Mouse (Mus musculus) lung, embryonic 15.5 days (tissue): ENCODE measurements around the gene Wdtc1. TPM values are rescaled to one million over a fixed set of nuclear protein-coding genes. Genes with fewer than 3 reads are reported as not detected.

Experiments
- ATAC-seq: fragments of 200-750 bp; cut with Nextera tagmentation; 2 replicates; pipeline ENCODE4 v1.8.0; 2017; ENCODE audit warnings: moderate number of reproducible peaks, borderline replicate concordance; ENCODE audit not compliant: low FRiP score, low TSS enrichment; ENCODE audit errors: extremely low read depth
- H3K27ac ChIP-seq: fragments of 300-500 bp; sonication (generic); 2 replicates; pipeline ENCODE4 v1.5.1; 2015; ENCODE audit warnings: moderate library complexity, mild to moderate bottlenecking, inconsistent platforms
- H3K27me3 ChIP-seq: fragments of 300-500 bp; sonication (generic); 2 replicates; pipeline ENCODE4 v1.6.1; 2015; ENCODE audit warnings: inconsistent platforms
- H3K36me3 ChIP-seq: fragments of 300-500 bp; sonication (generic); 2 replicates; pipeline ENCODE4 v1.6.1; 2015; ENCODE audit warnings: inconsistent platforms
- H3K4me1 ChIP-seq: fragments of 300-500 bp; sonication (generic); 2 replicates; pipeline ENCODE4 v1.6.1; 2015; ENCODE audit warnings: inconsistent platforms
- H3K4me2 ChIP-seq: fragments of 300-500 bp; sonication (generic); 2 replicates; pipeline ENCODE4 v1.6.1; 2015; ENCODE audit warnings: inconsistent platforms, mild to moderate bottlenecking, moderate library complexity
- H3K4me3 ChIP-seq: fragments of 300-500 bp; sonication (generic); 2 replicates; pipeline ENCODE4 v1.5.1; 2015; ENCODE audit warnings: mild to moderate bottlenecking, inconsistent platforms
- H3K9ac ChIP-seq: fragments of 300-500 bp; sonication (generic); 2 replicates; pipeline ENCODE4 v1.6.1; 2015; ENCODE audit warnings: inconsistent platforms
- H3K9me3 ChIP-seq: fragments of 300-500 bp; sonication (generic); 2 replicates; pipeline ENCODE4 v1.6.1; 2016; ENCODE audit warnings: inconsistent platforms
- WGBS: fragments of 180-500 bp; shearing (Covaris S2); methylation state at CpG from one replicate; pipeline ENCODE4 v1.1.7; 2015; 5-methylcytosine and 5-hydroxymethylcytosine counted together
- polyA plus RNA-seq: library from polyadenylated mRNA; unstranded; fragments of >200 nt; fragmentation: Nextera tagmentation; extraction: Ambion mirVana; gene quantifications from 2 replicates; pipeline ENCODE4 v1.2.1, GENCODE M21; 2015

Gene Wdtc1
- polyA plus RNA-seq, 1 experiment from 2014 or later, result 11.2 TPM

DNA sequence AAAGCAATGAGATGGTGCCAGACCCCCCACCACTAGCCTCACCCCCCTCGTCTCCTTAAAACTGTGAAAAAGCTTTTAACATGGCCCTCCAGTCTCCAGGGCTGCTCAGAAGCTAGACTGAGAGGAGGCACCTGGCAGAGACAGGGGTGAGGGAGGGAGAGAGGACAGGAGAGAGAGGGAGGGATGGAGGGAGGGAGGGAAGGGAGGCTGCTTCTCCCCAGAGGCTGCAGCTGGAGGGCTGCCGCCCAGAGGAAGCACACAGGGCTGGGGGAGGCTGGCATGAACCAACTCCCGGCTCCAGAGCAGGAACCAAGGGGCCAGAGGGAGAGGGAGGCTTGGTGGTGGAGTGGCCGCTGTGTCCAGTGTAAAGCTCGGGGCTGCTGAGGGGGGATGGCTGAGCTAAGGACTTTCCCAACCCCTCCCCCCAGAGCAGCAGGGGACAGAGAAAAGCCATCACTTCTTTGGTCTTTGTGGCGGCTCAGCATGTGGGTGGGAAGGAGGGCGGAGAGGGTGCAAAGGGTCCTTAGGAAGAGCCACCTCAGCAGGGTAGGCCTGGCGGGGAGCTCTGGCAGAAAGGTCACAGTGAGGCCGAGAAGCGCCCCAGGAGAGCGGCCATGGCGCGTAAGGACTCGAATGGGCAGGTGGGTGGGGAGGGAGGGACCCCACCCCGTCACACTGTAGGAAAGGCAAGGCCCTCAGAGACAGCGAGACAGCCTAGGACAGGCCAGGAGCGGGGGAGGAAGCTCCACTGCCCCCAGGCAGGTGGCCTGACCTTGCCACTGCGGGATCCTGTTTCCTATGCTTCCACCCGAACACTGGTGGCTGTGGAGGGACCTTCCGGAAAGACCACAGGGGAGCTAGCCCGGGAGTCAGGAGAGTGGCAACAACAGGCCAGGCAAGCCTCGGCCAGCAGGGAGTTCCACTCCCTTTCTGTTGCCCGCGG, 60.1 kb downstream of the Wdtc1 start:
- H3K9me3 ChIP-seq, result no peaks in the 10 kb centered on the region
- 31% methylated on average over 24 of the region's 24 CpGs for WGBS
- peaks cover 13% of the 10 kb centered on the region for H3K4me1 ChIP-seq
- peak; percentile 23; the same call in 1 of the 2 replicates for ATAC-seq
- no peaks in the 10 kb centered on the region for H3K27me3 ChIP-seq
- H3K36me3 ChIP-seq, result peaks cover 3% of the 10 kb centered on the region; the same call in 1 of the 2 replicates
- H3K27ac ChIP-seq, result no peak overlapping the region
- no peak overlapping the region for H3K9ac ChIP-seq
- no peak overlapping the region for H3K4me3 ChIP-seq
- no peak overlapping the region for H3K4me2 ChIP-seq

DNA sequence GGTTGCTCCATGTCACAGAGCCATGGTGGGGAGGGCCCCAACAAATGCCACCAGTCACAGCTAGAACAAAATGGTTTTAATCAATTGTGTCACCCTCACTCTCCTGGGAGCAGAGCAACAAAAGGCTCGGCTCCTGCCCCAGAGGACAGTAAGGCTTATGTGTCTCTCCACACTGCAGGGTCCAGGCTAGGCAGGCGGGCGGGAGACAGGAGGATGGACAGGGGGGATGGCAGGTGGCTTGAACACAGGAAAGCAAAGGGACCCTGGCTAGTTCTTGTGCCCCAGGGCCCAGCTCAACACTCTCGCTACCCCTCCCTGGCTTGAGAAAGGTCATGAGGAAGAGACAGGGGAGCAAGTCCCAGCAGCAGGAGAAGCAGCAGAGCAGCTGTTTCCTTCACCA, 60.9 kb downstream of the Wdtc1 start:
- WGBS, result 74% methylated on average over 4 of the region's 4 CpGs
- H3K27me3 ChIP-seq, result no peaks in the 10 kb centered on the region
- ATAC-seq, result no peak
- H3K27ac ChIP-seq, result no peak overlapping the region
- H3K9ac ChIP-seq, result no peak overlapping the region
- H3K36me3 ChIP-seq, result peaks cover 3% of the 10 kb centered on the region; the same call in 1 of the 2 replicates
- no peak overlapping the region for H3K4me2 ChIP-seq
- no peak overlapping the region for H3K4me3 ChIP-seq
- no peaks in the 10 kb centered on the region for H3K9me3 ChIP-seq
- H3K4me1 ChIP-seq, result peaks cover 7% of the 10 kb centered on the region

DNA sequence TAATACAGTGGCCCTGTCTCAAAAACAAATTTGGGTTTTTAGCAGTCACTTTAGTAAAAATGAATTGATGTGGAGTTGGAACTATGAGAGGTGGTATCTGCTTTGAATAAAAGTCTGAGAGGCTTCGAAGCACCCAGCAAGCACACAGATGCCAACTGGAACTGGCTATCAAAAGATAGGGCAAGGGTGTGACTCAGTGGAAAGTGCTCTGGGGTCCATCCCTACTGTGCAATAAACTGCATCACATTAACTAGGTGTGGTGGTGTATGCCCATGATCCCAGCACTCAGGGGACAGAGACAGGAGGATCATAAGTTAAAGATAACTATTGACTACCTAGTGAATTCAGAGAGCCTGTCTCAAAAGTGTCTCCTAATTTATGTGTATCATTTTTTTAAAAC, 62.0 kb downstream of the Wdtc1 start:
- peaks cover 6% of the 10 kb centered on the region for H3K4me1 ChIP-seq
- H3K9me3 ChIP-seq, result no peaks in the 10 kb centered on the region
- H3K4me2 ChIP-seq, result no peak overlapping the region
- no peak overlapping the region for H3K4me3 ChIP-seq
- no peak overlapping the region for H3K27ac ChIP-seq
- H3K27me3 ChIP-seq, result no peaks in the 10 kb centered on the region
- H3K9ac ChIP-seq, result no peak overlapping the region
- ATAC-seq, result no peak
- H3K36me3 ChIP-seq, result peaks cover 3% of the 10 kb centered on the region; the same call in 1 of the 2 replicates
- 95% methylated on average over 1 of the region's 1 CpGs for WGBS

DNA sequence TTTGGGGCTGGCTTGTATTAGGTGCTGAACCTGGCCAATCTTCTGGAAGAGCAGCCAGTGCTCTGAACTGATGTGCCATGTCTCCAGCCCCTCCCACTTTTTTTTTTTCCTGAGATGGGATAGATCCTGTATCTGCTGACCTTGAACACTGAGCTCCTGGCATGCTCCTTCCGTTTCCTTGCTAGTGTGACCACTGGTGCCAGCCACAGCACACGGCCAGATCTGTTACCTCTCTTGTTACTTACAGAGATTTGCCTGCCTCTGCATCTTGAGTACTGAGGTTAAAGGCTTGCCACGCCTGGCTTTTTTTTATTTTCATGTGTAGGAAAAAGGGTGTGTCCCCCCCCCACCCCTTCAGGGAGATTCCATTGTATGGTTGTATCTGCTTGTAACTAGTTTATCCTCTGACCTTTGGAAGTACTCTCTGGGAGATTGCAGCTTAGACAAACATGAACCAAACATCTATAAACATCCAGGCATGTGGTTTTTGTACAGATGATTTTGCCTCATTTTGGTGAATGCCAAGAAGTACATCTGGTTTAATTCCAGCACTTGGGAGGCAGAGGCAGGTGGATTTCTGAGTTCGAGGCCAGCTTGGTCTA, 66.7 kb downstream of the Wdtc1 start:
- Histone ChIP-seq H3K4me3 (no peak overlapping the region), H3K9ac (no peak overlapping the region), H3K27ac (no peak overlapping the region), H3K27me3 (no peaks in the 10 kb centered on the region), H3K4me2 (no peak overlapping the region), H3K36me3 (no peaks in the 10 kb centered on the region), H3K4me1 (no peaks in the 10 kb centered on the region), H3K9me3 (no peaks in the 10 kb centered on the region)
- WGBS, result 78% methylated on average over 4 of the region's 4 CpGs
- no peak for ATAC-seq

DNA sequence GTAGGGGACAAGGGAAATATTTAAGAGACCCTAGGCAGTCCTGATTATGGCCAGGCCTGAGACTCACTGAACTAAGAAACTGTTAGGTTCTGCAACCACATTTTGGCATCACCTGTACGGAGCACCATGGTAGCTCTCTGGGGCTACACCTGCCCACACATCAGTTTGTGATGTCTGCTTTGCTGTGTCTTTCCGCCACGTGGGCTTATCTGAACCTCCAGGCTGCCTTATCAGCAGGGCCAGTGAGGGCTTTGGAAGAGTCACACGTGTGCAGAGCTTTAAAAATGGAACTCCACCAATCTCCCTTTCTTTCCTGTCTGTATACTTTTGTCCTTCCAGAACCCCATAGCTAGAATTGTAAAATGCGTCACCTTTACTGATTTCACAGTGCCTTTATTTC, 67.3 kb downstream of the Wdtc1 start:
- Histone ChIP-seq H3K4me3 (no peak overlapping the region), H3K9ac (no peak overlapping the region), H3K36me3 (no peaks in the 10 kb centered on the region), H3K27ac (no peak overlapping the region), H3K9me3 (no peaks in the 10 kb centered on the region), H3K4me2 (no peak overlapping the region), H3K4me1 (no peaks in the 10 kb centered on the region), H3K27me3 (no peaks in the 10 kb centered on the region)
- no peak for ATAC-seq
- 54% methylated on average over 5 of the region's 5 CpGs for whole genome bisulfite sequencing

DNA sequence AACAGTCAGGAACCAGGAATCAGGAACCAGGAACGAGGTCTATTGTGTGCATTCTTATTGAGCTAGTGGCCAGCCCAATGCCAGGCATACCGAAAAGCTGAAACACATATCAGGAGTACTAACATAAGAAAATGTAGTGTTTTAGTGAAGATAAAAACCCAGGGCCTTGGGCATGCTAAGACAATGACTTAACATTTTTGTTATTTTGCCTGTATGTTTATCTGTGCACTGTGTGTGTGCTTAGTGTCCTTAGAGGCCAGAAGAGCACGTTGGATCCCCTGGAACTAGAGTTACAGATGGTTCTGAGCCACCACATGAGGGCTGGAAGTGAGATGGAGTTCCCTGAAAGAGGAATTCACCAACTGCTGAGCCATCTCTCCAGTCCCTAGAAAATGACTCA, 68.0 kb downstream of the Wdtc1 start:
- H3K27ac ChIP-seq, result no peak overlapping the region

DNA sequence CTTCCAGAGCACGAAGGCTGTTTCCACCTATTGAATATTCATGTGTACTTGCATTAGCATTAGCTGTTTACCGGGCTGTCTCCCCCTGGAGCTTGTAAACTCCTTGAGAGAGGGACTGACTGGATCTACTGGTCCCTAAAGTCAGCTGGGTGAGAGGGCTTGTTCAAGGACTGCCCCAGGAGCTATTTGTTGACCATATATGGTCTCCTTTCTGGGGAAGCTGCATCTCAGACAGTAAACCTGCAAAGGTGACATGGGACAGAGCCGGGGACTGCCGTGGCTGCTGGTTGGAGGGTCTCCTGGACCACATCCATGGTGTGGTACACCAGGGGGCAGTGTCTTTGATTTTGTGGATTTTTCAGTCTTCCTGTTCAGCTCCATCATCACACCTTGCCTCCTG, 70.6 kb downstream of the Wdtc1 start:
- no peak overlapping the region for H3K4me3 ChIP-seq
- peaks cover 6% of the 10 kb centered on the region; the same call in 1 of the 2 replicates for H3K4me1 ChIP-seq
- no peak for ATAC-seq
- no peaks in the 10 kb centered on the region for H3K27me3 ChIP-seq
- H3K9me3 ChIP-seq, result no peaks in the 10 kb centered on the region
- 0 out of 2 replicates have a peak overlapping the region, but pooled peaks have one; percentile 1 for H3K27ac ChIP-seq
- no peak overlapping the region for H3K4me2 ChIP-seq
- H3K36me3 ChIP-seq, result no peaks in the 10 kb centered on the region
- 19% methylated on average over 4 of the region's 4 CpGs for WGBS
- no peak overlapping the region for H3K9ac ChIP-seq

More for the DNA sequence above, 68.0 kb downstream of the Wdtc1 start:
- ATAC-seq, result no peak
- 80% methylated on average over 3 of the region's 3 CpGs for WGBS
- Histone ChIP-seq H3K4me2 (no peak overlapping the region), H3K4me3 (no peak overlapping the region), H3K4me1 (no peaks in the 10 kb centered on the region), H3K36me3 (no peaks in the 10 kb centered on the region), H3K27me3 (no peaks in the 10 kb centered on the region), H3K9me3 (no peaks in the 10 kb centered on the region), H3K9ac (no peak overlapping the region)

DNA sequence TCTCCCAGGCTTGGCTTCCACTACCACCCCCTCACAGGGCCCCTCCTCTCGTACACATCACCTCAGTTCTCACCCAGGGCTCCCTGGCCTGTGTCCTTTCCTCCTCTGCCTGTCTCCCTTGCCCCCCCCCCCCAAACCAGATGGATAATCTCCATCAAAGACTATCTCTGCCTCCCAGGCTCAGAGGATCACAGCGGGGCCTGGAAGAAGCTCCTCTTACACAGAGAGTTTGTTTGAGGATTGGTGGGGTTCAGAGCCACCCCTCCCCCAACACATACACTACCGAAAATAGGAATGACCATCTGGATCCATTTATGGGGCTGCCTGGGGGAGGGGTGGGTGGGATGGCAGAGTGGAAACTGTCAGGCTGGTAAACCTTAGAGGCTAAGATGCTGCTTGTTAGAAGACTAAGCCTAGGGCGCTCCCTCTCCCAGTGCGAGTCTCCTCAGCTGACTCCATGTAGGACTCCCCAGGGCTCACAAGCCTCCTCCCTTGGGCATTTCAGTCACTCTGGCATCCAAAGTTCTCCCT, 71.3 kb downstream of the Wdtc1 start:
- 20% methylated on average over 5 of the region's 5 CpGs for WGBS
- Histone ChIP-seq H3K27me3 (no peaks in the 10 kb centered on the region), H3K4me2 (no peak overlapping the region), H3K4me1 (peaks cover 6% of the 10 kb centered on the region; the same call in 1 of the 2 replicates), H3K4me3 (no peak overlapping the region), H3K36me3 (no peaks in the 10 kb centered on the region), H3K9ac (no peak overlapping the region), H3K9me3 (no peaks in the 10 kb centered on the region), H3K27ac (peak overlapping the region; percentile 48; the same call in 1 of the 2 replicates)
- ATAC-seq, result peak; percentile 4; the same call in 1 of the 2 replicates

DNA sequence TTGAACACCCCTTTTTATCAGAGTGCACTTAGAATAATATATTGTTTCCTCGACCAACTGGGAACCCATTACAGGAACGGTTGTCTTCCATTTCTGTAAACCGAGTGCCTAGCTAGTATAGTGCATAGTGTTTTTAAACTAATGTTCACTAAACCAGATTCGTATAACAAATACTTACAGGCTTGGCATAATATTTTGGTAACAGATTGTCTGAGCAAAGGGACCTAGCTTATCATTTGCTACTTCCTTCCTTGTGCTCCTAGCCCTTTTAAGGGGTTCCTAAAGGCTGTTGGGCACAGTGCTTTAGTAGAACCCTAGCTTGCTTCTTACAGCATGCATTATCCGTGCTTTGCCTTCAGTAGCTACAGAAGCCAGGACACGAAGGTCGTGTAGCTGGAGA, 71.8 kb downstream of the Wdtc1 start:
- ATAC-seq, result no peak
- H3K4me2 ChIP-seq, result no peak overlapping the region
- H3K27ac ChIP-seq, result peak overlapping the region; percentile 48; the same call in 1 of the 2 replicates
- H3K36me3 ChIP-seq, result no peaks in the 10 kb centered on the region
- no peaks in the 10 kb centered on the region for H3K9me3 ChIP-seq
- WGBS, result 27% methylated on average over 7 of the region's 7 CpGs
- H3K9ac ChIP-seq, result no peak overlapping the region
- H3K4me1 ChIP-seq, result peaks cover 10% of the 10 kb centered on the region
- H3K4me3 ChIP-seq, result no peak overlapping the region
- H3K27me3 ChIP-seq, result no peaks in the 10 kb centered on the region

DNA sequence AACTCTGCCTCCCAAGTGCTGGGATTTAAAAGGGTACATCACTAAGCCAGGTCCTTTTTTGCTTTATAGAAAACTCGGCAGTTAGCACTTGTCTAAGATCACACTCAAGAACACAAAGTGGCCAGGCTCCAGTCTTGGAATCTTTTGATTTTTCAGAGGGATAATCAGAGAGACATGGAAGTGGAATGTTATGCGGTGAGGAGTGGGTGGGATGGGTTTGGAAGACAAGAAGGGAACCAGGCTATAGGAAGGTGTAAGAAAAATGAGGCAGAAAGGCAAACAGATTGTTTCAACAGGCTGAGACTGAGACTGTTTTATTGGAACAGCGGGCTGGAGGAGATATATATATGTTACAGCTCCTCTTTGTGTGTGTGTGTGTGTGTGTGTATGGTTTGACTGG, 74.8 kb downstream of the Wdtc1 start:
- WGBS, result 84% methylated on average over 3 of the region's 3 CpGs
- Histone ChIP-seq H3K4me3 (no peak overlapping the region), H3K4me1 (peaks cover 19% of the 10 kb centered on the region), H3K27me3 (no peaks in the 10 kb centered on the region), H3K4me2 (peak overlapping the region; percentile 55), H3K36me3 (no peaks in the 10 kb centered on the region), H3K27ac (peak overlapping the region; percentile 82), H3K9me3 (no peaks in the 10 kb centered on the region), H3K9ac (no peak overlapping the region)
- ATAC-seq, result no peak

DNA sequence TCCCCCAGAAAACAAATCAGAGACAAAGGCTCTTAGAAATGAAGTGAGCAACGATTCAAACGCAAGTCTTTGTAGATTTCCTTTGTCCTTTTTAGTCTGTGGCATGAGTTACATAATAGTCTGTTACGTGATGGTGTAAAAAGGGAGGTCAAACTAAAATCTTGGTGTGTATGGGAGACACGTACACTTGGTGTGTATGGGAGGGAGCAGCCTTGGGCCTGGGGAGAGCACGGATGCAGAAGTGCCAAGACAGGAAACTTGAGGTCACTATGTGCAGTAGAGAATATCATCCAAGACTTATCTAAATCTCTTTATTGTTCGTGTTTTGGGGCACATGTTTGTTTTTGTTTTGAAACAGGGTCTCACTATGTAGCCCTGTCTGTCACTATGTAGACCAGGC, 75.2 kb downstream of the Wdtc1 start:
- Histone ChIP-seq H3K4me2 (peak overlapping the region; percentile 55), H3K9me3 (no peaks in the 10 kb centered on the region), H3K4me3 (peak overlapping the region; percentile 59), H3K9ac (peak overlapping the region; percentile 67; the same call in 1 of the 2 replicates), H3K36me3 (no peaks in the 10 kb centered on the region), H3K27me3 (no peaks in the 10 kb centered on the region), H3K4me1 (peaks cover 19% of the 10 kb centered on the region), H3K27ac (peak overlapping the region; percentile 82)
- ATAC-seq, result no peak
- 18% methylated on average over 6 of the region's 6 CpGs for WGBS
